Mouse (Mus musculus): Measurements from ENCODE around the gene Gm10203. TPM values are rescaled to one million over a fixed set of nuclear protein-coding genes. Genes with fewer than 3 reads are reported as not detected.

Gene Gm10203
- total RNA-seq, 1 experiment, result not detected

DNA sequence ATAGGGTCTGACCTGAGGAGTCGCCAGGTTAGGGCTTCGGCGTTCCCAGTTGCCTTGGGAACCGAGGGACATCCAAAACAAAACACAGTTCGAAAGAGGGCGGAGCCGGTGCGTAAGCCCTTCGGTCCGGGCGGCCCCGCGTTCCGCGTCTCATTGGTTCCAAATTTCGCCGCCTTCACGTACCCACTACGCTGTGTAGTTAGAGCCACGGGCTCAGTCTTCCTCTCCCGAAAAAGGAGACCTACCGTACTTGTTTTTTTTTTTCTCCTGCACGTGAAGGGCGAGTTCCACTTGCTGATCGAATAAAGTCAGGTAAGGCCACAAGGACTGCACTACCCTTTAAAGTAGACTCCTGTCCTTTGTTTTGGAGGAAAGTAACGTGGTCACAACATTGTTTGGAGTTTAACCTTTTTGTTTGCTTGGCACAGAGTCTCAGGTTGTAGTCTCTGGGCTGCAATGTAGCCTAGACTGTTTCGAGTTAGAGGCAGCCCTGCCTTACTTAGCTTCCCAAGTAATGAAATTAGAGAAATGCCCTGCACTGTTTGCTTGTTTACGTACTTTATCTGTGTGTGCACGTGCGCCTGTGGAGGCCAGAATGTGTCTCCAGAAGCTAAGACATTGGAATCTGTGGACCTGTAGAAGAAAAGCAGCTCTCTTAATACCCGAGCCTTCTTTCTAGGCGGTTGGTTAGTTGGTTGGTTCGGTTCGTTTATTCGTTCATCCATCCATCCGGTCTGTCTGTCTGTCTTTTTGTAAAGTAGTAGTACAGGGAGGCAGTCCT is 11.6 kb downstream of the Gm10203 start:
- Histone ChIP-seq H3K4me3 (ENCODE audit: insufficient read depth in 1 of 2, low read depth in 1 of 2, low read length in 2 of 2, poor library complexity in 1 of 2, severe bottlenecking in 1 of 2) (peak overlapping the region; percentile 71 to 85), H3K9ac (ENCODE audit: insufficient read depth, low read depth, low read length, poor library complexity, severe bottlenecking) (peak overlapping the region; percentile 87), H3K27ac (ENCODE audit: insufficient read depth, low read depth, low read length, poor library complexity, severe bottlenecking) (peak overlapping the region; percentile 44; the same call in 1 of the 2 replicates), H3K4me1 (ENCODE audit: control insufficient read depth in 2 of 2, insufficient read depth in 2 of 2, low read length in 2 of 2, poor library complexity in 1 of 2) (peaks cover 0 to 2% of the 10 kb centered on the region in 2 experiments; a peak in 2 of 4 replicates), H3K36me3 (ENCODE audit: control insufficient read depth, insufficient read depth, low read length, poor library complexity, severe bottlenecking) (peaks cover 7% of the 10 kb centered on the region), H3K9me3 (ENCODE audit: control insufficient read depth, insufficient read depth, low read depth, low read length) (no peaks in the 10 kb centered on the region)
- TF ChIP-seq ZC3H11A (IDR thresholded peaks at IDR 0.05; ENCODE audit: borderline replicate concordance, low read depth, low read length) (0 out of 2 replicates have a peak, but pooled peaks have one; percentile 8), CHD2 (IDR thresholded peaks at IDR 0.05; ENCODE audit: low read depth, low read length) (no peak), MAFK (IDR thresholded peaks at IDR 0.05; ENCODE audit: insufficient read depth, low read depth, low read length) (no peak), ZNF384 (IDR thresholded peaks at IDR 0.05; ENCODE audit: low read depth, low read length) (peak; percentile 77), HCFC1 (IDR thresholded peaks at IDR 0.05; ENCODE audit: borderline replicate concordance, insufficient read depth, low read length) (peak; percentile 86; the same call in 1 of the 2 replicates)
- peak; percentile 92 for DNase-seq (ENCODE audit: low read depth, low spot score)
- in situ Hi-C loops (cut with MboI; ENCODE audit: low sequenced_read_pairs in 2 of 2, unreplicated experiment in 2 of 2), result no loop called here

DNA sequence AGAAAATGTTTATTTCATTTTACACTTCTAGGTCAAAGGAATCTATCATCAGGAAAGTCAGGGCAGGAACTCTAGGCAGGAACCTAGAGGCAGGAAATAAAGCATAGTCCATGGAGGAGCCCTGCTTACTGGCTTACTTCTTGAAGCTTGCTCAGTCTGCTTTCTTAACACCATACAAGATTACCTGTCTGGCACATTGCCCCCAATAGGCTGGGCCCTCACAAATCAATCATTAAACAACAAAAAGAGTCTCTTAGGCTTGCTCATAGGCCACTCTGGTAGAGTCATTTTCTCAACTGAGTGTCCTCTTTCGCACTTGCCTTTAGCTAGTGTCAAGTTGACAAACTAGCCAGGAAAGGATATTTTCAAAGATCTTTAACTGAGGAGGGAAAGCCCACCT is 15.2 kb downstream of the Gm10203 start:
- Histone ChIP-seq H3K27ac (ENCODE audit: insufficient read depth, low read depth, low read length, poor library complexity, severe bottlenecking) (no peak overlapping the region), H3K9me3 (ENCODE audit: control insufficient read depth, insufficient read depth, low read depth, low read length) (no peaks in the 10 kb centered on the region), H3K4me1 (ENCODE audit: control insufficient read depth in 2 of 2, insufficient read depth in 2 of 2, low read length in 2 of 2, poor library complexity in 1 of 2) (no peaks in the 10 kb centered on the region), H3K4me3 (ENCODE audit: insufficient read depth in 1 of 2, low read depth in 1 of 2, low read length in 2 of 2, poor library complexity in 1 of 2, severe bottlenecking in 1 of 2) (no peak overlapping the region), H3K36me3 (ENCODE audit: control insufficient read depth, insufficient read depth, low read length, poor library complexity, severe bottlenecking) (peaks cover 7% of the 10 kb centered on the region), H3K9ac (ENCODE audit: insufficient read depth, low read depth, low read length, poor library complexity, severe bottlenecking) (no peak overlapping the region)
- TF ChIP-seq CHD2 (IDR thresholded peaks at IDR 0.05; ENCODE audit: low read depth, low read length), result no peak
- no peak for TF ChIP-seq MAFK (IDR thresholded peaks at IDR 0.05; ENCODE audit: insufficient read depth, low read depth, low read length)
- DNase-seq (ENCODE audit: low read depth, low spot score), result no peak
- in situ Hi-C loops (cut with MboI; ENCODE audit: low sequenced_read_pairs in 2 of 2, unreplicated experiment in 2 of 2), result no loop called here

DNA sequence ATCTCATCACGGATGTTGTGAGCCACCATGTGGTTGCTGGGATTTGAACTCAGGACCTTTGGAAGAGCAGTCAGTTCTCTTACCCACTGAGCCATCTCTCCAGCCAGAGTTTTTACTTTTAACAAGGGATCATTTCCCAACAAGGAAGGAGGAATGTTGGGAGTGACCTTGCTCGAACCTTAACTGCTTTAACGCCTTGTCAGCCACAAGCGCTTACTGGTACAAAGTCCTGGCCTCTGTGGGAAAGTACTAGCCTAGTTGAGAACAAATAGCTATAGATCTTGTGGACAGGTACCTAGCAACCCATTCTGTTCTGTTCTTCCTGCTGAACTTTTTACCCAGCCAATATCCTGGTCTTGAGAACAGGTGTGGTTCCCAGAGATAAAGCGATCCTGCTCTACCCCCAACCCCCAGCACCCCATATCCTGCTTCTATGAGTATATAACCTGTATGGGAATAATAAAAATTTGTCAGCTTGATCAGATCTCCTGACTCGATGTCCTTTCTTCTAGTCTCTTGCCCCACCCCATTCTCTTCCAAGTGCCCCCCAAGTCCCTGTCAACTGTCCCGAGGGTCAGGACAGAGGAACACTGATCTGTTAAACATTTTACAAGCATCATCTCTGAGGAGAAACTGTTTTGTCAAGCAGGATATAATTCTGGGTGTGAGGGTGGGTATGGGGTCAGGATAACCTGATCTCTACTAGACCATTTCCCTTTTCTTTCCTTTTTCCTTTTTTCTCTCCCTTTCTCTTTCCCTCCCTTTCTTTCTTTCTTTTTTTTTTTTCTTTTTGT is 18.7 kb downstream of the Gm10203 start:
- Histone ChIP-seq H3K27ac (ENCODE audit: insufficient read depth, low read depth, low read length, poor library complexity, severe bottlenecking) (no peak overlapping the region), H3K4me1 (ENCODE audit: control insufficient read depth in 2 of 2, insufficient read depth in 2 of 2, low read length in 2 of 2, poor library complexity in 1 of 2) (no peaks in the 10 kb centered on the region), H3K36me3 (ENCODE audit: control insufficient read depth, insufficient read depth, low read length, poor library complexity, severe bottlenecking) (peaks cover 7% of the 10 kb centered on the region), H3K9ac (ENCODE audit: insufficient read depth, low read depth, low read length, poor library complexity, severe bottlenecking) (no peak overlapping the region), H3K9me3 (ENCODE audit: control insufficient read depth, insufficient read depth, low read depth, low read length) (no peaks in the 10 kb centered on the region), H3K4me3 (ENCODE audit: insufficient read depth in 1 of 2, low read depth in 1 of 2, low read length in 2 of 2, poor library complexity in 1 of 2, severe bottlenecking in 1 of 2) (no peak overlapping the region)
- TF ChIP-seq HCFC1 (IDR thresholded peaks at IDR 0.05; ENCODE audit: borderline replicate concordance, insufficient read depth, low read length), result no peak
- TF ChIP-seq ZNF384 (IDR thresholded peaks at IDR 0.05; ENCODE audit: low read depth, low read length), result no peak
- no peak for TF ChIP-seq MAFK (IDR thresholded peaks at IDR 0.05; ENCODE audit: insufficient read depth, low read depth, low read length)
- no peak for TF ChIP-seq ZC3H11A (IDR thresholded peaks at IDR 0.05; ENCODE audit: borderline replicate concordance, low read depth, low read length)
- TF ChIP-seq CHD2 (IDR thresholded peaks at IDR 0.05; ENCODE audit: low read depth, low read length), result no peak
- in situ Hi-C loops (cut with MboI; ENCODE audit: low sequenced_read_pairs in 2 of 2, unreplicated experiment in 2 of 2), result no loop called here
- no peak for DNase-seq (ENCODE audit: low read depth, low spot score)

DNA sequence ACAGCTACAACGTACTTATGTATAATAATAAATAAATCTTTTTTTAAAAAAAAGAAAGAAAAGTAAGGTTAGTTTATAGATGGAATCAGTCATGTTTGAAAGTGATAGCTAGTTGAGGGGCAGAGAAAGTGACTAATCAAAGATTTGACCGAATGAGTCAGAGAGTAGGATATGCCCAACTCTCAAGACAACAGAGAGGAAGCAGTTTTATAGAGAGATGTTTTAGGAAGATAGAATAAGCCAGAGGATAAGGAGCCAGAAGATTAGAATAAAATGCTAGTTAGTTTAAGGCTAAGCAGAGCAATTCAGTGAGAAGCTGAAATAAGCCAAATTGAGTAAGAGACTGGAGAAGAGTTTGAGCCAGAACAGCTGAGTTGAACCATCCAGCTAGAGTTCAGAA is 22.1 kb downstream of the Gm10203 start:
- H3K4me1 ChIP-seq (ENCODE audit: control insufficient read depth in 2 of 2, insufficient read depth in 2 of 2, low read length in 2 of 2, poor library complexity in 1 of 2), result peaks cover 0 to 9% of the 10 kb centered on the region in 2 experiments; a peak in 1 of 4 replicates
- no peaks in the 10 kb centered on the region for H3K9me3 ChIP-seq (ENCODE audit: control insufficient read depth, insufficient read depth, low read depth, low read length)
- H3K4me3 ChIP-seq (ENCODE audit: insufficient read depth in 1 of 2, low read depth in 1 of 2, low read length in 2 of 2, poor library complexity in 1 of 2, severe bottlenecking in 1 of 2), result no peak overlapping the region
- no peak for DNase-seq (ENCODE audit: low read depth, low spot score)
- no peak overlapping the region for H3K9ac ChIP-seq (ENCODE audit: insufficient read depth, low read depth, low read length, poor library complexity, severe bottlenecking)
- TF ChIP-seq ZC3H11A (IDR thresholded peaks at IDR 0.05; ENCODE audit: borderline replicate concordance, low read depth, low read length), result no peak
- no peak for TF ChIP-seq CHD2 (IDR thresholded peaks at IDR 0.05; ENCODE audit: low read depth, low read length)
- TF ChIP-seq ZNF384 (IDR thresholded peaks at IDR 0.05; ENCODE audit: low read depth, low read length), result no peak
- TF ChIP-seq HCFC1 (IDR thresholded peaks at IDR 0.05; ENCODE audit: borderline replicate concordance, insufficient read depth, low read length), result no peak
- no peak for TF ChIP-seq MAFK (IDR thresholded peaks at IDR 0.05; ENCODE audit: insufficient read depth, low read depth, low read length)
- H3K27ac ChIP-seq (ENCODE audit: insufficient read depth, low read depth, low read length, poor library complexity, severe bottlenecking), result no peak overlapping the region
- H3K36me3 ChIP-seq (ENCODE audit: control insufficient read depth, insufficient read depth, low read length, poor library complexity, severe bottlenecking), result peaks cover 2% of the 10 kb centered on the region; the same call in 1 of the 2 replicates
- in situ Hi-C loops (cut with MboI; ENCODE audit: low sequenced_read_pairs in 2 of 2, unreplicated experiment in 2 of 2), result no loop called here

Measured in ES-E14 (cell line).